Comparison of ENCODE assay signal across 22 mouse cellular contexts in genomic region chr2:3267879-3268278, GRCm38 (mm10). TPM values are rescaled to one million over a fixed set of nuclear protein-coding genes. Genes with fewer than 3 reads are reported as not detected.
DNase-seq lines count a peak whose midpoint lies in the region; ATAC-seq lines count a peak whose summit lies in the region.
"Had no signal": no experiment of that assay in that cellular context is flagged by ENCODE, and none has a peak within 500 bp of the region (broad histone marks: within the 10 kb centered on the region; RNA-seq: fewer than 3 reads in every experiment).

No protein-coding gene starts in this region.

- no peak overlapping the region for H3K9ac ChIP-seq in forebrain, embryonic 14.5 days (ENCODE audit: low read length)
- H3K9ac ChIP-seq in forebrain, embryonic 13.5 days = no peak overlapping the region
- H3K9ac ChIP-seq: embryonic facial prominence, embryonic 12.5 days; hindbrain, embryonic 13.5 days had no signal

- DNase-seq in forebrain, embryonic 14.5 days (ENCODE audit: low spot score) = peak; percentile 11
- DNase-seq in frontal cortex, postnatal 14 days (ENCODE audit: low spot score in 2 of 2) = no peak
- DNase-seq in right cerebral cortex, adult 18-20 months = peak; percentile 23
- DNase-seq in right cerebral cortex, adult 2 months (ENCODE audit: low spot score in 2 of 2) = no peak
- DNase-seq in limb, embryonic 10.5 days (ENCODE audit: low spot score) = no peak
- DNase-seq: adrenal gland, adult 8-10 months; adrenal gland, postnatal 36 days; B cell, adult 2 months; cerebellum, adult 11-12 months; cerebellum, adult 9-10 months; cerebellum, postnatal 25 days; gastrocnemius, postnatal 36 days; heart, adult 18-20 months; heart, postnatal 10 days had no signal

- no peak for ATAC-seq in forebrain, embryonic 14.5 days
- no peak for ATAC-seq in forebrain, embryonic 13.5 days
- ATAC-seq in frontal cortex, adult (ENCODE audit: low TSS enrichment) = peak; percentile 44; the same call in 1 of the 2 replicates
- ATAC-seq: CD4-positive, CD25-positive, alpha-beta regulatory T cell, adult 4 months; hindbrain, postnatal 0 days had no signal

- H3K36me3 ChIP-seq in forebrain, embryonic 14.5 days (ENCODE audit: control insufficient read depth, insufficient read depth, low read length) = no peaks in the 10 kb centered on the region
- H3K36me3 ChIP-seq in forebrain, embryonic 13.5 days (ENCODE audit: poor library complexity, severe bottlenecking) = no peaks in the 10 kb centered on the region
- no peaks in the 10 kb centered on the region for H3K36me3 ChIP-seq in limb, embryonic 10.5 days
- H3K36me3 ChIP-seq: embryonic facial prominence, embryonic 12.5 days; G1E; heart, embryonic 10.5 days; hindbrain, embryonic 13.5 days had no signal

- no peaks in the 10 kb centered on the region for H3K9me3 ChIP-seq in forebrain, embryonic 14.5 days (replicated peaks; ENCODE audit: control insufficient read depth, low read length)
- H3K9me3 ChIP-seq in forebrain, embryonic 13.5 days (replicated peaks) = no peaks in the 10 kb centered on the region
- H3K9me3 ChIP-seq in limb, embryonic 10.5 days (replicated peaks) = no peaks in the 10 kb centered on the region
- H3K9me3 ChIP-seq: embryonic facial prominence, embryonic 12.5 days; G1E; heart, embryonic 10.5 days; hindbrain, embryonic 13.5 days had no signal

- no peak overlapping the region for H3K27ac ChIP-seq in forebrain, embryonic 14.5 days (ENCODE audit: low read depth, low read length)
- H3K27ac ChIP-seq in forebrain, embryonic 13.5 days = no peak overlapping the region
- H3K27ac ChIP-seq in limb, embryonic 10.5 days = no peak overlapping the region
- H3K27ac ChIP-seq: embryonic facial prominence, embryonic 12.5 days; heart, embryonic 10.5 days; hindbrain, embryonic 13.5 days; hindbrain, postnatal 0 days had no signal

- WGBS in forebrain, embryonic 14.5 days = 14% methylated on average over 3 of the region's 3 CpGs
- 16% methylated on average over 3 of the region's 3 CpGs for WGBS in forebrain, embryonic 13.5 days
- 46% methylated on average over 3 of the region's 3 CpGs for WGBS in limb, embryonic 10.5 days

- H3K4me2 ChIP-seq in forebrain, embryonic 14.5 days (ENCODE audit: low read length) = no peak overlapping the region
- H3K4me2 ChIP-seq in forebrain, embryonic 13.5 days = no peak overlapping the region
- H3K4me2 ChIP-seq: embryonic facial prominence, embryonic 12.5 days; hindbrain, embryonic 13.5 days had no signal

- no peak overlapping the region for H3K4me3 ChIP-seq in forebrain, embryonic 14.5 days (ENCODE audit: low read depth, low read length)
- H3K4me3 ChIP-seq in forebrain, embryonic 13.5 days = no peak overlapping the region
- H3K4me3 ChIP-seq in limb, embryonic 10.5 days = no peak overlapping the region
- H3K4me3 ChIP-seq: embryonic facial prominence, embryonic 12.5 days; heart, embryonic 10.5 days; hindbrain, embryonic 13.5 days had no signal

- H3K27me3 ChIP-seq in forebrain, embryonic 14.5 days (replicated peaks; ENCODE audit: control insufficient read depth, insufficient read depth, low read length) = no peaks in the 10 kb centered on the region
- H3K27me3 ChIP-seq in forebrain, embryonic 13.5 days = no peaks in the 10 kb centered on the region
- no peaks in the 10 kb centered on the region for H3K27me3 ChIP-seq in limb, embryonic 10.5 days (ENCODE audit: low read depth, poor library complexity, severe bottlenecking)
- H3K27me3 ChIP-seq: embryonic facial prominence, embryonic 12.5 days; hindbrain, embryonic 13.5 days had no signal

- H3K4me1 ChIP-seq in forebrain, embryonic 14.5 days (ENCODE audit: control insufficient read depth, insufficient read depth, low read length) = no peaks in the 10 kb centered on the region
- H3K4me1 ChIP-seq in forebrain, embryonic 13.5 days = no peaks in the 10 kb centered on the region
- no peaks in the 10 kb centered on the region for H3K4me1 ChIP-seq in limb, embryonic 10.5 days
- H3K4me1 ChIP-seq: embryonic facial prominence, embryonic 12.5 days; hindbrain, embryonic 13.5 days had no signal

RNA-seq across cellular contexts. Expression of gene Nmt2, which starts 16.1 kb away (rescaled TPM):
- 77.0 and 97.4 TPM in 2 replicates for polyA plus RNA-seq in forebrain, embryonic 14.5 days (2014; fragmentation: Nextera tagmentation; extraction: Ambion mirVana)
- polyA plus RNA-seq in forebrain, embryonic 13.5 days (2015; fragmentation: Nextera tagmentation; extraction: Ambion mirVana) = 84.7 and 90.2 TPM in 2 replicates
- 32.0 and 33.9 TPM in 2 replicates for polyA plus RNA-seq in limb, embryonic 10.5 days (2016; fragmentation: Nextera tagmentation; extraction: Ambion mirVana)

Comparison
In these comparisons a context has a peak if more than half of its experiments do, and no peak if none do; other contexts are left out.
1. DNase-seq: peak in forebrain, embryonic 14.5 days (single experiment) and right cerebral cortex, adult 18-20 months (single experiment); none in frontal cortex, postnatal 14 days (0 of 2), right cerebral cortex, adult 2 months (0 of 2) and limb, embryonic 10.5 days (single experiment).